Mouse (Mus musculus) brown adipose tissue, adult 24 weeks (tissue): ENCODE data around the gene Psmd2. TPM values are rescaled to one million over a fixed set of nuclear protein-coding genes. Genes with fewer than 3 reads are reported as not detected.

Source experiments
- H3K27ac ChIP-seq: fragments of 200-500 bp; replicated peaks from 2 replicates; pipeline ENCODE4 v1.5.1; 2012; ENCODE audit warnings: low read depth, mild to moderate bottlenecking, low read length
- H3K4me1 ChIP-seq: fragments of 200-500 bp; 2 replicates; pipeline ENCODE4 v1.6.1; 2012; ENCODE audit warnings: low read length, mixed read lengths; ENCODE audit not compliant: control insufficient read depth, insufficient read depth, insufficient read length
- H3K4me3 ChIP-seq: fragments of 200-500 bp; 2 replicates; pipeline ENCODE4 v1.5.1; 2012; ENCODE audit warnings: low read depth, mild to moderate bottlenecking, low read length, moderate library complexity; ENCODE audit not compliant: insufficient read depth
- polyA plus RNA-seq: library from polyadenylated mRNA; stranded (reverse); fragments of >200 nt; gene quantifications from 2 replicates; pipeline ENCODE4 v1.2.4, GENCODE M21; 2012; ENCODE audit not compliant: missing spikeins, insufficient read depth, insufficient read length

Psmd2 gene
- polyA plus RNA-seq, 1 experiment = 145 TPM

DNA sequence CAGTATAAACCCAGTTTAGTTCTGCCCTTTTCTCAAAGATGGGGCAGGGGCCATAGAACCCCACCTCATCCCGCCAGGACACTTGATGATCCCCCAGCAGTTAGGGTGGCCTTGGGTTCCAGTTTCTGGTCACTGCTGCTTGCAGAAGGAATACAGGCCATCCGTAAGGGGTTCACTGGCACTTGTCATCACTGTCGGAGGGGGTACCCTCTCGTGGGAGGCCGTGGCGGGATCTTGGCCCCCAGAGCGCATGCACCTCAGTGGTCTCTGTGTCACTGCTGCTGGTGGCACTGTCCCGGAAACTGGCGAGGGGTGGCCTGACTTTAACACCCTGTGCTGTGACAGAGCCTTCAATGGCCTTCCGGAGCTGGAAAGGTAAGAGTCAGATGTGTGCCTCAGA is 51.6 kb downstream of the Psmd2 start:
- Histone ChIP-seq H3K27ac (no peak overlapping the region), H3K4me1 (no peaks in the 10 kb centered on the region), H3K4me3 (no peak overlapping the region)

DNA sequence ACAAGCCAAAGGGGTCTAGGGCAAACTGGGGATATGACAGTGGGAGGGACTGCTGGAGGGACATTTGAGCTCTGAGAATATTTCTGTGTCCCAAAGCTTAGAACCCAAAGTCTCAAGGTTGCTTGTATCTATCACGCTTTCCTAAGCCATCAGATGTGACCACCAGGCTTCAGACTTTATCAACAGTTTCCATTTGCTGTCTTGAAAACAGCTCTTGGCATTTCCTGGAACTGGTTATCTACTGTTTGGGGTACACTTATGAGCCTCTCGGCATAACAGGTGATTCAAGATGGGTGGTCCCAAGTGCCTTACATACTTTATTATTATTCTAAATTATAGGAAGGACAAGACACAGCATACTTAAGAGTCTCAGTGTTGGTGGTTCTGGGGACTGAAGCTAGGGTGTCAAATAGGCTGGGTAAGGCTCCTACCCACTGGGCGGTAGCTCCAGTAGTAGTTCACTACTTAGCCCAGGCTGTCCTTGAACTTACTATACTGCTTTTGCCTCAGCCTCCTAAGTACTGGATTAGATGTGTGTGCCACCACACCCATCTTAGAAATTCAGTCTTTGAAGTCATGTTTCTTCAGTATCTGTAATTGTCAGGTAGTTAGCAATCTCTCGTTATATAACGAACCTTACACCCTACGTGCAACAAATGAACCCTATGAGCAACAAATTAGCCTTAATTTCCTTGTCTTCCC is 52.4 kb downstream of the Psmd2 start:
- no peaks in the 10 kb centered on the region for H3K4me1 ChIP-seq
- H3K27ac ChIP-seq = no peak overlapping the region
- H3K4me3 ChIP-seq = no peak overlapping the region

- H3K4me3 ChIP-seq = no peak overlapping the region
- H3K4me1 ChIP-seq = no peaks in the 10 kb centered on the region
- H3K27ac ChIP-seq = no peak overlapping the region
Observed at GRCm38 (mm10) chr16:20705786-20706185, 54.3 kb downstream of the Psmd2 start.

GRCm38 (mm10) chr16:20706407-20707055 is 55.1 kb downstream of the Psmd2 start:
- Histone ChIP-seq H3K4me3 (no peak overlapping the region), H3K4me1 (no peaks in the 10 kb centered on the region), H3K27ac (no peak overlapping the region)

DNA sequence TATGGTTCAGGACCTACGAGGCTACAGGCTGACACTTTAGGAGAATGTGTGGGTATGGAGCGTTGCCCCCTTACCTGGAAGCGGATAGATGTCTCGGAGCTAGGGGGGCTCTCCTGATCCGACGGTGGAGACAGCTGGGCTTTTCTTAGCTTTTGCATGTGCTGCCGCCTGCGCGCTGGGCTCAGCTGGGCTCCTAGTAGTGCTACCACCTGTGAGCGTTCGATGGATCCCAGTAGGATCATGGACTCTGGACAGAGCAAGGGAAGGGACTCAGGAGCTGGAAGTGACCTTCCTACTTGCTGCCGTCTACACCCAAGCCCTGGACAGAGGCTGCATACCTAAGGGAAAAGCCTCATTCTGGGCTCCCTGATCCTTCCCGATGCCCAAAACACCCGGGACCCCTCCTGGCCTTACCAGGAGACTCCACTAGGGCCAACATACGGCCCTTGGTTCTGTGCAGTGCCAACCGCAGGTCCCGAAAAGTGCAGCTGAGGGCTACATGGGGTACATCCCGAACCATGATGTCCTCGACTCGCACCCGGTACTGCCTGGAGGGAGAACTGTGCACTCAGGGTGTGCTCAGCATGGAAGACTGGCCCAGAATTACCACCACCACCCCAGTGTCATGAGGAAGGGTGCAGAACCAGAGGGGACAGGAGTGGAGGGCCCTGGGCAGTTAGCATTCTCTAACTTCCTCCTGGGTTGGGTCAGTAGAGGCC is 56.9 kb downstream of the Psmd2 start:
- Histone ChIP-seq H3K4me3 (no peak overlapping the region), H3K27ac (no peak overlapping the region), H3K4me1 (no peaks in the 10 kb centered on the region)

GRCm38 (mm10) chr16:20708939-20709734 is 57.7 kb downstream of the Psmd2 start:
- Histone ChIP-seq H3K4me3 (no peak overlapping the region), H3K4me1 (no peaks in the 10 kb centered on the region), H3K27ac (no peak overlapping the region)

- Histone ChIP-seq H3K27ac (no peak overlapping the region), H3K4me3 (no peak overlapping the region), H3K4me1 (no peaks in the 10 kb centered on the region)
Observed at GRCm38 (mm10) chr16:20710370-20710769, 58.9 kb downstream of the Psmd2 start.

DNA sequence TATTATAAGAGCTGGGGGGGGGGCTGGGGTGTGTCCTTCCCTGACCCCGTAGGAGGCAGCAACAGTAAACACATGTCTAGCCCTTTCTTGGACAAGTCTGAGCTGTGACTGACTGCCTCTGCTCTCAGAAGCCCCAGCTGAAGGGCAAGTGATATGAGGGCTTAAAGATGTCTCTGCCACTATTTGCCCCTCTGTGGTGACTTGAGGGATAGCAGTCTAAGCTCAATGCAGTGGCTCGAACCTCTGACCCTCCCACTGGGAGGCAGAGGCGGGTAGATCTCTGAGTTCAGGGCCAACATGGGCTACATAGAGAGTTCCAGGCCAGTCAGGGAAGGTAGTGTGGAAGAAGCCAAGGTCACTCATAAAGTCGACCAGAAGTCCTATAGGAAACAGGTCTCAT is 59.4 kb downstream of the Psmd2 start:
- no peaks in the 10 kb centered on the region for H3K4me1 ChIP-seq
- no peak overlapping the region for H3K4me3 ChIP-seq
- no peak overlapping the region for H3K27ac ChIP-seq

DNA sequence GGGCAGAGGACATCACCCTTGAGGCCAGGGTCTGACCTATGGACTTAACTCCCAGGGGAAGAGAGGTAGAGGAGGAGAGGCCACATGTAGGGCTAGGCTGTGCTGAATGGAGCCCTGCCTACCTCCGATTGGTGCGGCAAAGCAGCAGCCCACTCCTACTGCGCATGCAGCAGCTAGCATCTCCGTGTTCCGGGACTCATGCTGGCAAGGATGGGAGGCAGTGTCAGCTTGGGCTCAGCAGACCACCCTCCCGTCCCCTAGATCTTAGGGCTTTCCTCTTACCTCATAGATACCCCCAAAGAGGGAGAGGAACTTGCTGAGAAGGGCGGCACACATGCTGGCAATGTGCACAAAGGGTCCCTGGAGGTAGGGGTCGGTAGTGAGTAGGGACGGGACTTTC is 60.7 kb downstream of the Psmd2 start:
- H3K4me1 ChIP-seq = no peaks in the 10 kb centered on the region
- H3K27ac ChIP-seq = no peak overlapping the region
- H3K4me3 ChIP-seq = no peak overlapping the region

DNA sequence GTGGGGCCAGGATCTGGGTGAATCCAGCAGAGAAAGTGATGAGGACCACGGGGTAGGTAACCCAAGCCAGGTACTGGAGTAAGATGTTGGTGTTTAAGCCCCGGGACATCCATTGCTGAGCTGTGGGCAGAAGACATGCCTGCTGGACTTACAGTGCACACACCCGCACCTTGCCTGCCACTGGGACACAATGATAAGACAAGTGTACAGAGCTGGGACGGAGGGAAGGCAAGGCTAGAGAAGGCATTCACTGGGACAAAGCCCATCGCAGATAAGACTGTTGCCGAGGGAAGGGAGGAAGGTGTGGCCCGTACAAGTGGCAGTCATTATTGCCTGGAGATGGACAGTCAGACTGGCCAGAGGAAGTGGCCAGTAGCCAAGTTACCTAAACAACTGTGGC is 61.4 kb downstream of the Psmd2 start:
- H3K4me3 ChIP-seq = no peak overlapping the region
- H3K27ac ChIP-seq = no peak overlapping the region
- H3K4me1 ChIP-seq = no peaks in the 10 kb centered on the region

Other genes starting within 250 kb of the Psmd2 start
- 21.2 and 21.3 TPM in 2 replicates for gene Abcc5, start 225.3 kb upstream of the Psmd2 start, polyA plus RNA-seq
- 35.8 and 42.2 TPM in 2 replicates for gene Eif2b5, start 152.8 kb upstream of the Psmd2 start, polyA plus RNA-seq
- 19.9 and 25.2 TPM in 2 replicates for gene Dvl3, start 134.7 kb upstream of the Psmd2 start, polyA plus RNA-seq
- 73.6 and 86.4 TPM in 2 replicates for gene Ap2m1, start 116.2 kb upstream of the Psmd2 start, polyA plus RNA-seq
- 43.3 and 44.3 TPM in 2 replicates for gene Abcf3, start 103.1 kb upstream of the Psmd2 start, polyA plus RNA-seq
- gene Vwa5b2, start 62.2 kb upstream of the Psmd2 start, polyA plus RNA-seq = not detected in 2 replicates
- gene Eef1akmt4, start 40.1 kb upstream of the Psmd2 start, polyA plus RNA-seq = 3.6 and 8.2 TPM in 2 replicates
- not detected in 2 replicates for gene Gm49333, start 40.0 kb upstream of the Psmd2 start, polyA plus RNA-seq
- gene Alg3, start 39.9 kb upstream of the Psmd2 start, polyA plus RNA-seq = 15.9 and 17.3 TPM in 2 replicates
- gene Camk2n2, start 30.4 kb upstream of the Psmd2 start, polyA plus RNA-seq = 0.88 and 4.0 TPM in 2 replicates
- not detected in 2 replicates for gene Ece2, start 21.8 kb upstream of the Psmd2 start, polyA plus RNA-seq
- 168 and 178 TPM in 2 replicates for gene Eif4g1, start 16.7 kb downstream of the Psmd2 start, polyA plus RNA-seq
- 1.5 and 3.8 TPM in 2 replicates for gene Fam131a, start 41.6 kb downstream of the Psmd2 start, polyA plus RNA-seq
- gene Polr2h, start 66.0 kb downstream of the Psmd2 start, polyA plus RNA-seq = 21.2 and 22.7 TPM in 2 replicates
- 0.67 TPM in 1 of 2 replicates, not detected in the other for gene Clcn2, start 66.1 kb downstream of the Psmd2 start, polyA plus RNA-seq
- 0.71 and 0.88 TPM in 2 replicates for gene Chrd, start 81.5 kb downstream of the Psmd2 start, polyA plus RNA-seq
- gene Thpo, start 82.9 kb downstream of the Psmd2 start, polyA plus RNA-seq = not detected in 2 replicates